Mouse (Mus musculus) frontal cortex, postnatal 10 days (tissue): Measurements from ENCODE around the gene Limd1.

ENCODE experiments used
- DNase-seq, 2 experiments: peaks; one replicate each; pipeline ENCODE4 v3.0.0; 2022; ENCODE audit warnings: low spot score in 2 of 2, mixed read lengths in 1 of 2

Limd1 gene

DNA sequence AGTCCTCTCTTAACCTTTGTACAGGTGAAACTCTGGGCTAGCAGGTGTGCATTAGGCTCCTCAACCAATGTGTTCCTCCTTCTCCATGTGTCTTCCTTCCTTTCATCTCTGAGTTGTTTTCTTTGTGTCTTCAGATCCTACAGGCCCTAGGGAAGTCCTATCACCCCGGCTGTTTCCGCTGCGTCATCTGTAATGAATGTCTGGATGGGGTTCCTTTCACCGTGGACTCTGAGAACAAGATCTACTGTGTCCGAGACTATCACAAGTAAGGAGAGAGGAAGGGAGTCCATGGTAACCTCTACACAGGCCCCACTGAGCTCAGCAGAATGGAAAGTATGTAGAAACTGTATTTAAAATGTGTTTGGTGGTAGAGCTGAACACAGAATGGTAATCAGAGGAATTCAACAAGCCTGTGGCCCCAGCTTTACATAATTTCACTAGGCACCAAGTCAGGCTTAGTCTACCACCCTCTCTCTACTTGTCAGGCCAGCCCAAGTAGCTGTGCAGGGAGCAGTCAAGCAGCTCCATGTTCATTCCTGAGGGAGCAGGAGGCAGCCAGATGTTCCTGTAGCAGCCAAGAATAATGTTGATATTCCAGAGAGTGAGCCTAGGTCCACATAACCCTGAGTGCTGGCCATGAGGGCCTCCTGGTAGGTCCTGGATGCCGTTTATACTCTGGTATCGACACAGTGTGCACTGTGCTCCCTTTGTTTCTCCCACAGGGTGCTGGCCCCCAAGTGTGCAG, 38.3 kb downstream of the Limd1 start:
- DNase-seq: no peak

DNA sequence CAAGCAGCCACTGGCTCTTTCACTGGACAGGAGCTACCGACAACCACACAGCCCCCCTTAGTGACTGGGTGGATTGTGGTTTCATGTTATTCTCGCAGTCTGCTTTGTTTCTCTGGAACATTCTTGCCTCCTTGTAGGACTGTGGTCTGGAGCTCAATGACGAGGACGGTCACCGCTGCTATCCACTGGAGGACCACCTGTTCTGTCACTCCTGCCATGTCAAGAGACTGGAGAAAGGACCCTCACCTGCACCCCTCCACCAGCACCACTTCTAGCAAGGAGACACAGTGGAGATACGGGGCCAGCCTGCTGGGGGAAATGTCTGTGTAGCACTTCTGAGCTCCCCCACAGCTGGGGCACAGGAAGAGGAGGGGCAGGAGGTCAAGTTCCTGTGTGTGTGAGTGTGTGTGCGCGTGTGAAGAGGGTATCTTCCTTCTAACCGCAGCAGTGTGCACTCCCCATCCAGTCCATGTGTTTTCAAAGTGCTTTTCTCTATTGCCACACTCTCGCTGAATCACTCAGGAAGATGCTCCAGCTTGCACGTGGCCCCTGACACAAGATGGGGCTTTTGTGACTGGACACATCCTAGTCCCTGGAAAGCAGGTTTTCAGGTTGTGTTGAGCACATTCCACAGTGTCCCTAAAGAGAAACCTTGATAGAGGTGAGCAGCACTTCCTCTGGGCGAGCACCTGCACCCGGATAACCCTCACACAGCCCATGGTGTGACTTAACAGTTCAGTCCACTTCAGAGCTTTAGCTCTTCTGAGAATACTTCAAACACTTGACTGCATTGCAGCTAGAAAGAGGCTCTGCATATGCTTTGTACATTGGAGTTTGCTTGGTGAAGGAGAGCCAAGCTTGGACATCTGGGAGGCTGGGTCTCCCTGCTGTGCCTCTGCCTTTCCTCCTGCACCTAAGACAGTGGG, 40.7 kb downstream of the Limd1 start:
- no peak for DNase-seq

DNA sequence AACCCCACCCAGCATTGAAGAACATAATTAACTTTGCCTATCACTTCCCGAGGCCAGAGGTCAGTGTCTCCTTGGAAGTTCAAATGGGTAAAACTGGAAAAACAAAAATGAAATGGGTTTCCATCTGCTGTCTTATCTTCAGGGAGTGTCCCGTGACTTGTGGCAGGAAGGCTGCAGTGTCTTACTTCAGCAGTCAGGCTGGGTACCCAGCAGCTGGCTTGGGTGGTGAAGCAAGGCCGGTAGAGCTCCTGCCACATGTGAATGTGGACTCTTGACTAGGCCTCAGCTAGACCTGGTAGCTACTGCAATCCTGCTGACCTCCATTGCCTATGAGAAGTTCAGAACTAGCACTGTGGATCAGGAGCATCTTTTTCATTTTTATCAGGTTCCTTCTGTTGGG, 42.2 kb downstream of the Limd1 start:
- no peak for DNase-seq

DNA sequence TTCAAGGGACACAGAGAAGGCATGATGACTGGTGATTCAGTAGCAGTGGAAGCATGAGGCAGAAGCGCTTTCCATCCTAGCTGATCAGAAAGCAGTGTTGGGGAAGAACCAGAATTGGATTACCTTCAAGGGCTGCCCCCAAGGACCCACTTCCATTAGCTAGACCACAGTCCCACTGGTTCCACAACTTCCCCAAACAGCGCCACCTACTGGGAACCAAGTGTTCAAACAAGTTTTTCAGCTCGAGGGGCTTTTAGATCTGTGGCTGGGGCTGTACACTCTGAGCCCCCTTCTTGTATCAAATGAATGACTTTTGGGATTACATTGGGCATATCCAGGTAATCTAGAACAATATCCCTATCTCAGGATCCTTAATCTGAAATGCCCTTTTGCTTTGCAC, 45.2 kb downstream of the Limd1 start:
- no peak for DNase-seq

DNA sequence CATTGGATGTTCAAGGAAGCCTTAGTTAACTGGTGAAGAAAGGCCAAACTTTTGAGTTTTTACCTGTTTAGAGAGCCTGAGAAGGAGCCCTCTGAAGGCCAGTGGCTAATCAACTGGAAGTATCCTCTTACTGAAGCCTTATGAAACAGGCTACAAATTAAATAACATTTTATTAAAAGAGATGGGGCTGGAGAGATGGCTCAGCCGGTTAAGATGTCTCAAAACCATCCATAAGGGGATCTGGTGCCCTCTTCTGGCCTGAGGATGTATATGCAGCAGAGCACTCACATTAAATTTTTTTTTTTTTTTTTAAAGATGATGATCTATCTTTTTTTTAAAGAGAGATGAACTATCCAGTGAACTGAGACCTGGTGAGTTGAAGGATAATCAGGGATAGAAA, 46.6 kb downstream of the Limd1 start:
- peak in 1 of 2 experiments; percentile 53 for DNase-seq

DNA sequence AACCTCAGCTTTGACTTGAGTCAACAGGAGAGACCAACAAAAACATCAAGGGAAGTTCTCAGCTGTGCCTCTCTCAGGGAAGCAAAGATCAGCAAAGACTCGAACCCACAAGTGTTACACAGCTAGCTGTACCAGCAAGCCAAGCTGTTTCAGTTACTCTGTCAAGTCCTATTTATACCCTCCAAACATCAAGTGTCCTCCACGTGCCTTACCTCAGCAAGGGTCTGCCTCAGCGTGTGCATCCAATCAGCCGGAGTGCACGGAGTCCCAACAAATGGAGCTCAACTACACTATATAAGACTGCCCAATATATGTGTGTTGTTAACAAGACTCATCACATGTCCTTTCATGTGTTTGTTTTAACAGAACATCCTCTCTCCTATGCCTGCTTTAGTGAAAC, 48.0 kb downstream of the Limd1 start:
- no peak for DNase-seq

DNA sequence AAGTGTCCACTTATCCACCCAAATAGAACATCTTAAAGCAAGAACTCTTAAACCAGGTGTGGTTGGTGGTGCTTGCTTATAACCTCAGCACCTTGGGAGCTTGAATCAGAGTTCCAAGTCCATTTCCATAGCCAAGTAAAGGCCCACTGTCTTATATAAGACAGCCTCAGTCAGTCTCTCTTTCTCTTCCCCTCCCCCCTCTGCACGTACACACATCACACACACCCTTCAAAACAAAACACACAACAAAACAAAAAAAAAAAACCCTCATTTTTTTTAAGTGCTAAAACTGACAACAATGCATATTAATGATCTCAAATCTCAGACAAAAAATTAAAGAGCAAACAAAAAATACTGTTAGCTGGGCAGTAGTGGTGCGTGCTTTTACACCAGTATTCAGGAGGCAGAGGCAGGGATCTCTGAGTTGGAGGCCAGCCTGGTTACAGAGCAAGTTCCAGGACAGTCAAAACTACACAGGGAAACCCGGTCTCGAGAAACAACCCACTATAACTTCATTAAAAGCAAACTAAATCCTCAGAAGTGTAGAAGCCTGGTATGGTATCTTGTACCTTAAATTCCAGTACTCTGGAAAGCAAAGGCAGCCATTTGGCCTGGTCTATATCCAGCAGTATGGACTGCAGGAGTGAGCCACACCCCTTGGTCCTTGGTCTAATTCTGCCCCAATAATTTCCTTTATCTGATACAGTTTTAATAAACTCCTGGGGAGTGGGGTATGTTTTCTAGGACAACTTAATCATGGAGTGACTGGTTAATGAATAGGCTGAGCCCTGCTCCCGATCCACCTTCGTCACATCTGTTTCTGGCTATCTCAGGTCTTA, 49.8 kb downstream of the Limd1 start:
- no peak for DNase-seq

DNA sequence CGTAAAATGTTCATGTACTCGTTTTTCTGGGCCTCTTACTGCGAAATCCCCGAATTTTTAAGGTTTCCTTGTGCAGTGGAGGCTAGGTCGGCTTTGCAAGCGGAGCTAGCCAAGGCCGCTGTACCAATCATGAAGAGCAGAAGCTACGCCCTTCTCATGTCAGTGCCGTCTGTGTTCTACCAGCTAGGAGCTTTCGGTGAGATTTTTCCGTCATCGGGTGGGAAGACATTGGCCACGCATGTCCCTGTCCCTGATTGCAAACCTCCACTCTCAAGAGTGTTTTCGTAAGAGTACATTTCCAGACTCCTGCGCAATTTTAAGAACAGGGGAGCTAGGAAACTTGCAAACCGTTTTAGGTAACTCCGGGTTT, 50.4 kb downstream of the Limd1 start:
- peak in 1 of 2 experiments; percentile 42 for DNase-seq

DNA sequence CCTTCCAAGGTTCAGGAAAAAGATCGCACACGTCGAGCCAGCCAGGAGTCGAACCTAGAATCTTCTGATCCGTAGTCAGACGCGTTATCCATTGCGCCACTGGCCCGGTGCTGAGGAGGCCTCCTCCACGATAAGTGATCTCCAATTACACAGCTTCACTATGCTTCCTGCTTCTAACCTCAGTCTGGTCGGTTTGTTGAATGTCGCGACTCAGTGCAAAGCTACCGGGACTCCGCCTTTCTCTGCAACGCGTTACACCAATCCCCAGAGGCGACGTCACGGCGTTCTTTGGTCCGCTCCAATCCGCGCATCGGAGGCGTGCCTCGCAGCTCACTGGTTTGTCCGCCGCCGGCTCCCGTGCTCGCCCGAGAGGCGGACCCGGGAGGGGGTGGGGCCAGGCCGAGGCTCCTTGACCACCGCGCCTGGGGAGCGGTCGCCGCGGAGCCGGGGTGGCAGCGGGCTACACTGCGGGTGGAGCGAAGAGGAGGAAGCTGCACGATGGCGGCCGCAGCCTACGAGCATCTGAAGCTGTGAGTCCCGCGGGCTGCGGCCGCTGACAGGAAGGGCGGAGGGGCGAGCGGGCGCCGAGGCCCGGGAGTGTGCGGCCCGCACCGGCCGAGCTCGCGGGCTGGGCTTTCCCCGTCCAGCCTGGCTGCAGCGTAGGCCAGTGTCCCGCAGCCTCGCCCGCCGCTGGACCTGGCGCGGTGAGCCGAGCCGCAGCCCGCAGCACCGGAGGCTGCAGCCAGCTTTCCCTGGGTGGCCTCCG, 51.1 kb downstream of the Limd1 start, which contains the start of gene Sacm1l:
TSS of gene Sacm1l (plus strand) at position 368 of the 766 bp plus-strand sequence.
- peak; percentile 97 to 99 for DNase-seq

DNA sequence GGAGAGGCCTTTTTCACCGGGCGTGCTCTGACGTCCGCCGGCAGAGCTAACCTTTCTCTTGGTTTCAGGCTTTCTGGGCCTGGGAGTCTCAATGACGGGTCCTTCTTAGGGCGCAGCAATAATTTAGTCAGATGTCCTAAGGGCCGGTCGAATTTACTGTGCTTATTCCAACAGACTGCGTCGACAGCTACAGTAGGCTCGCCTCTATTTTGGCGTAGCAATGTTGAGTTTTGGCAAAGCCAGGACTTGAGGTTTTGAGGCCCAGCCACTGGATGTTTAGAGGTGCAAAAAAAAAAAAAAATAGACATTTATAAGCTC, 51.6 kb downstream of the Limd1 start:
- DNase-seq: no peak

DNA sequence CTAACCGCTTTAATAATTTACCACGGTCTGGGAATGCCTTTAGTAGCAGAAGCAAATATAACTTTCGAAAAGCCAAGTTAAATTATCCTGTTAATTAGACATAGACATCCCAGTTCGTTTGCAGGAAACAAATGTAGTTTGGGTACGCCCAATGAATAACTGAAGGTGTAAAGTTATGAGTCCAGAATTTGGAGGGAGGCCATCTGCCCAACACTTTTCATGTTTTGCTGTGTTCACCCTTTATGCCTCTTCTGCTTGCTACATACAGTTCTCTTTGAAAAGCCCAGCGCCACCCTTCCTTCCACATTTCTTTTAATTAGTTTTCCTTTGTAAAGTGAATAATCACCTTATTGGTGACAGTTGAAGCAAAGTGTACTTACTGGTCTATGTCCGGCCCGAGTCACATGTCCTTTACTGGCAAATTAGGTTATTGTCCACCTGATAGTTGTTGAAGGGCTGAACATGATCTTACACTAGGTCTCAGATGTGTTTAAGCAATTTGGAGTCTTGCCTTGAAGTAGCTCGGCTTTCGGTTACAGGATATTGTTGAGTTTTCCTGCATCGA, 52.1 kb downstream of the Limd1 start:
- DNase-seq: no peak

DNA sequence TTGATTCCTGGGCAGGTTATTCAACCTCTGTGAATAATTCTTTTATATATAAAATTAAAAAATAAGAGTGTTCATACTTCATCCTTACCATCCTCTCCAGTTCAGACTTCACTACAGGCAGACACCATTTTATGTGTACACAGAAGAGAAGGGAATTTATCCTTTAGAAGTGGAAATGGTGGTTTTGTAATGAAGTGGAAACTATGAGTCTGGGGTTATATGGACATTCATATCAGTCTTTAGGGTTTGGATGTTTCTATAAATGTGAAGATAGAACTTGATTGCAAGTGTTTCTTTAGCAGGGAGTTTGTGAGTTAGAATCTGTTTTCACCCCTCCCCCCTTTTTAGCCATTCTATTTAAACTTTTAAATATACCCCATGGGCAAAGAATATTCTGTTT, 52.7 kb downstream of the Limd1 start:
- DNase-seq: no peak

DNA sequence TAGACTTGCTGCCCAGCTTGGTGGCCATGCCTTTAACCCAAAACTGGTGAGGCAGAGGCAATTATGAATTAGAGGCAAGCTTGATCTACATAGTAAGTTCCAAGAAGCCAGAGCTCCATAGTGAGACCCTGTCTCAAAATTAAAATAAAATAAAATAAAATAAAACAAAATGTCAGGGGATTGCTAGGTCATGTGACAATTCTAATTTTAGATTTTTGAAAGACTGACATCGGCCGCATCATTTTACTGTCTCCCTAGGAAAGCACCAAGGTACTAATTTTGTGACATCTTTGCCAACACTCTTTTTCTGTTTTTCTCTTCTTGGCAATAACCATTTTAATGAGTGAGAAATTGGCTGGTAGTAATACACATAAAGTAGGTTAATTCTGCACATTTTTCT, 58.1 kb downstream of the Limd1 start:
- DNase-seq: no peak

DNA sequence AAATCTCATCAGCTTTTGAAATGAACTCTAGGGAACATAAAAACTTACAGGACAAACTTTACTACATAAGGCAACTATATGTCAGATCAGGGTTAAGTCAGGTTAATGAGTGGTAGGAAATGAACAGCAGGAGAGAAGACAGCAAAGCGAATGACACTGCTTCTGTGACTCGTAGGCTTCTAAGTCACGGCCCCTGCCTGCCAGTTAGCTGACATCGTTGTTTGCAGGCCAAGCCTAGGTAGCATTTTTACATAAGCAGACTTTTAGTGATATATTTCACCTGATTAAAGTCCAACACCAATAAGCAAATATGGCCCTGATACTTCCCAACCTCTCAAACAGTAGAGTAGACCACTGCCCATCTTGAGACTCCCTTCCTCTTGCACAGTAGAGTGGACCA, 59.7 kb downstream of the Limd1 start:
- no peak for DNase-seq

DNA sequence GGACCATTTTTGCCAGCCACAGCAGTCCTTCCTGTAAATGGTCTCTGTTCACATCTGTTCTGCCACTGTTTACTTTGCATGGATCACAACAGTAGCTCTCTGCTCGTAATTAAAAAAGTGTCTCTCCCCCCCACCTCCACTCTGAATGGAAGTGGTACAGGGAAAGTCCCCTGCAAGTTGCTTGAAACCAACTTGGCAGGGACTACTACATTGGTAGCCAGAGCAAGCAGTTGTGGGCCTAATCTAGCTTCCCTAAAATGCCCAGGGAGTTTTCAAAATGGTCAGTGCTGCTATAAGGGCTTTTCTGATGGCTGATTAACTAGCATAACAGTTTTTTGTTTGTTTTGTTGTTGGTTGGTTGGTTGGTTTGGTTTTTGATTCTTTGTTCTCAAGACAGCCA, 60.6 kb downstream of the Limd1 start:
- DNase-seq: no peak

DNA sequence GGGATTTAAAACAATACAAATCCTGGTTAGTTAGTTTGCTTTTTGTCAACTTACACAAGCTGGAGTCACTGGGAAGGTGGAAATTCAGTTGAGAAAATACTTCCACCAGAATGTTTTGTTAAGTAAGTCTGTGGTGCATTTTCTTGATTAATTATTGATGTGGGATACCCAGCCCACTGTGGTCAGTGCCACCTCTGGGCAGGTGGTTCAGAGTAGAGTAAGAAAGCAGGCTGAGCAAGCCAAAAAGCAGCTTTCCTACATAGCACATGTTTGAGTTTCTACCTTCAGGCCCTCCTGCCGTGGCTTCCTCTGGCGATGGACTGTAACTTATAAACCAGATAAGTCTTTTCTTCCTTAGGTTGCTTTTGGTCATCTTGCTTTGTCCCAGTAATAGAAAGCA, 61.3 kb downstream of the Limd1 start:
- DNase-seq: no peak

DNA sequence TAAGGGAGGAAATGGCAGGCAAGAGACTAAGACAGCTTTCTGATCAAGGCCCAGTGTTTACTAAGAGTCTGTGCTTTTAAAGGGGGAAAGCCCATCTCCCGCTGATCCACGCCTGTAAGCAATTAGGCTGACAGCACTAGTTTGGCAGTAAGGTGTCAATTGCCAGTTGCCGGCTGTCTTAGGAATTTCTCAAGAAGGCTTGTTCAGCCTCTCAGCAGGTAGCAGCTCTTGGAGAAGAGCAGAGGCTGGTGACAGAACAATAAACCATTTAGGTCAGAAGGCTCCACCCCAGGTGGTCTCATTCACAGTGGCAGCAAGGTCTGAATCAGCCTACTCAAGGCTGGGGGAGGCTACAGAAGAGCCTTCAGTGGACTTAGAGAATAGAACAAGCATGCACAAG, 76.1 kb downstream of the Limd1 start:
- DNase-seq: no peak
